In genomic region chr16:28905567-28906289, GRCm38 (mm10) we compare ENCODE assay signal across 20 mouse cellular contexts. TPM values are rescaled to one million over a fixed set of nuclear protein-coding genes. Genes with fewer than 3 reads are reported as not detected.
DNase-seq lines count a peak whose midpoint lies in the region; ATAC-seq and TF ChIP-seq lines count a peak whose summit lies in the region.
"Had no signal": no experiment of that assay in that cellular context is flagged by ENCODE, and none has a peak within 500 bp of the region (broad histone marks: within the 10 kb centered on the region; RNA-seq: fewer than 3 reads in every experiment).

No protein-coding gene starts in this region.

- H3K9me3 ChIP-seq in lung, embryonic 16.5 days (ENCODE audit: control insufficient read depth, low read length), result no peaks in the 10 kb centered on the region
- no peaks in the 10 kb centered on the region for H3K9me3 ChIP-seq in kidney, embryonic 15.5 days (replicated peaks)
- no peaks in the 10 kb centered on the region for H3K9me3 ChIP-seq in liver, embryonic 13.5 days (replicated peaks)
- H3K9me3 ChIP-seq in midbrain, embryonic 10.5 days (replicated peaks), result no peaks in the 10 kb centered on the region
- no peaks in the 10 kb centered on the region for H3K9me3 ChIP-seq in heart, embryonic 12.5 days (replicated peaks)
- H3K9me3 ChIP-seq: embryonic facial prominence, embryonic 15.5 days; forebrain, embryonic 10.5 days; hindbrain, embryonic 12.5 days; limb, embryonic 15.5 days; midbrain, embryonic 13.5 days; neural tube, embryonic 15.5 days had no signal

- no peak overlapping the region for H3K4me2 ChIP-seq in lung, embryonic 16.5 days (ENCODE audit: low read depth, low read length)
- no peak overlapping the region for H3K4me2 ChIP-seq in kidney, embryonic 15.5 days
- 0 out of 2 replicates have a peak overlapping the region, but pooled peaks have one; percentile 14 for H3K4me2 ChIP-seq in liver, embryonic 13.5 days
- H3K4me2 ChIP-seq in heart, embryonic 12.5 days, result no peak overlapping the region
- H3K4me2 ChIP-seq: embryonic facial prominence, embryonic 15.5 days; hindbrain, embryonic 12.5 days; limb, embryonic 15.5 days; midbrain, embryonic 13.5 days; neural tube, embryonic 15.5 days had no signal

- 75% methylated on average over 11 of the region's 11 CpGs for WGBS in lung, embryonic 16.5 days
- WGBS in lung, adult 2 months, result 79% methylated on average over 11 of the region's 11 CpGs
- 79% methylated on average over 11 of the region's 11 CpGs for WGBS in kidney, embryonic 15.5 days
- WGBS in liver, embryonic 13.5 days (ENCODE audit: insufficient replicate concordance), result 58% methylated on average over 11 of the region's 11 CpGs
- WGBS in midbrain, embryonic 10.5 days, result 86% methylated on average over 11 of the region's 11 CpGs
- WGBS in heart, embryonic 12.5 days, result 79% methylated on average over 11 of the region's 11 CpGs

- no peak for TF ChIP-seq CTCF in lung, adult 2 months (IDR thresholded peaks at IDR 0.05; ENCODE audit: insufficient read depth, low read length)

- no peaks in the 10 kb centered on the region for H3K36me3 ChIP-seq in lung, embryonic 16.5 days (ENCODE audit: control insufficient read depth, insufficient read depth, low read length)
- no peaks in the 10 kb centered on the region for H3K36me3 ChIP-seq in kidney, embryonic 15.5 days
- no peaks in the 10 kb centered on the region for H3K36me3 ChIP-seq in liver, embryonic 13.5 days
- peaks cover 4% of the 10 kb centered on the region; the same call in 1 of the 2 replicates for H3K36me3 ChIP-seq in midbrain, embryonic 10.5 days
- 0 out of 2 replicates have a peak, but pooled peaks cover 4% of the 10 kb centered on the region for H3K36me3 ChIP-seq in heart, embryonic 12.5 days
- H3K36me3 ChIP-seq: embryonic facial prominence, embryonic 15.5 days; G1E; hindbrain, embryonic 12.5 days; limb, embryonic 15.5 days; midbrain, embryonic 13.5 days; neural tube, embryonic 15.5 days had no signal

- ATAC-seq in lung, embryonic 16.5 days (ENCODE audit: low read depth), result no peak
- no peak for ATAC-seq in kidney, embryonic 15.5 days (replicated peaks; ENCODE audit: low FRiP score)
- ATAC-seq in liver, embryonic 13.5 days (ENCODE audit: low read depth), result no peak
- no peak for ATAC-seq in heart, embryonic 12.5 days (ENCODE audit: insufficient number of reproducible peaks, low FRiP score)
- ATAC-seq: inflammation-experienced regulatory T-cells, adult 6 months; midbrain, embryonic 13.5 days had no signal

- H3K27ac ChIP-seq in lung, embryonic 16.5 days (ENCODE audit: low read length), result peak overlapping the region; percentile 3; the same call in 1 of the 2 replicates
- H3K27ac ChIP-seq in kidney, embryonic 15.5 days, result 0 out of 2 replicates have a peak overlapping the region, but pooled peaks have one; percentile 28
- H3K27ac ChIP-seq in liver, embryonic 13.5 days, result no peak overlapping the region; the same call in 1 of the 2 replicates
- no peak overlapping the region for H3K27ac ChIP-seq in midbrain, embryonic 10.5 days (replicated peaks)
- no peak overlapping the region for H3K27ac ChIP-seq in heart, embryonic 12.5 days (ENCODE audit: poor library complexity, severe bottlenecking)
- H3K27ac ChIP-seq: embryonic facial prominence, embryonic 15.5 days; forebrain, embryonic 10.5 days; hindbrain, embryonic 12.5 days; limb, embryonic 15.5 days; midbrain, embryonic 13.5 days; neural tube, embryonic 15.5 days had no signal

- no peak for DNase-seq in lung, adult 2 months
- no peak for DNase-seq in liver, embryonic 13.5 days
- DNase-seq in midbrain, embryonic 10.5 days (ENCODE audit: low spot score), result no peak
- DNase-seq in spleen, postnatal 14 days (ENCODE audit: low spot score in 2 of 2), result no peak
- DNase-seq: cerebellum, adult 11 months; cerebellum, postnatal 14 days; embryo, embryonic 11 days; heart, adult 18-20 months; right cerebral cortex, postnatal 25 days had no signal

- no peak overlapping the region for H3K4me3 ChIP-seq in lung, embryonic 16.5 days (ENCODE audit: low read length)
- H3K4me3 ChIP-seq in lung, adult 2 months (replicated peaks; ENCODE audit: extremely low read depth, low read depth, low read length), result no peak overlapping the region
- H3K4me3 ChIP-seq in kidney, embryonic 15.5 days (replicated peaks), result no peak overlapping the region
- no peak overlapping the region for H3K4me3 ChIP-seq in liver, embryonic 13.5 days (replicated peaks)
- H3K4me3 ChIP-seq in midbrain, embryonic 10.5 days, result no peak overlapping the region
- H3K4me3 ChIP-seq in heart, embryonic 12.5 days, result no peak overlapping the region
- H3K4me3 ChIP-seq: embryonic facial prominence, embryonic 15.5 days; forebrain, embryonic 10.5 days; hindbrain, embryonic 12.5 days; limb, embryonic 15.5 days; midbrain, embryonic 13.5 days; neural tube, embryonic 15.5 days had no signal

- H3K9ac ChIP-seq in lung, embryonic 16.5 days (ENCODE audit: low read length), result no peak overlapping the region
- H3K9ac ChIP-seq in kidney, embryonic 15.5 days, result no peak overlapping the region
- no peak overlapping the region for H3K9ac ChIP-seq in liver, embryonic 13.5 days
- no peak overlapping the region for H3K9ac ChIP-seq in heart, embryonic 12.5 days
- H3K9ac ChIP-seq: embryonic facial prominence, embryonic 15.5 days; hindbrain, embryonic 12.5 days; limb, embryonic 15.5 days; midbrain, embryonic 13.5 days; neural tube, embryonic 15.5 days had no signal

- peaks cover 5% of the 10 kb centered on the region; the same call in 1 of the 2 replicates for H3K4me1 ChIP-seq in lung, embryonic 16.5 days (replicated peaks; ENCODE audit: control insufficient read depth, insufficient read depth, low read length)
- peaks cover 4% of the 10 kb centered on the region for H3K4me1 ChIP-seq in lung, adult 2 months (ENCODE audit: control insufficient read depth, insufficient read depth, low read length)
- peaks cover 13% of the 10 kb centered on the region for H3K4me1 ChIP-seq in kidney, embryonic 15.5 days
- H3K4me1 ChIP-seq in liver, embryonic 13.5 days (replicated peaks), result 0 out of 2 replicates have a peak, but pooled peaks cover 3% of the 10 kb centered on the region
- H3K4me1 ChIP-seq in midbrain, embryonic 10.5 days, result peaks cover 7% of the 10 kb centered on the region; the same call in 1 of the 2 replicates
- peaks cover 23% of the 10 kb centered on the region for H3K4me1 ChIP-seq in heart, embryonic 12.5 days (replicated peaks)
- H3K4me1 ChIP-seq: embryonic facial prominence, embryonic 15.5 days had no signal

- H3K27me3 ChIP-seq in lung, embryonic 16.5 days (ENCODE audit: control insufficient read depth, insufficient read depth, low read depth, low read length), result no peaks in the 10 kb centered on the region
- H3K27me3 ChIP-seq in kidney, embryonic 15.5 days, result no peaks in the 10 kb centered on the region
- H3K27me3 ChIP-seq in liver, embryonic 13.5 days, result no peaks in the 10 kb centered on the region
- H3K27me3 ChIP-seq in midbrain, embryonic 10.5 days (ENCODE audit: low read depth, poor library complexity, severe bottlenecking), result no peaks in the 10 kb centered on the region
- no peaks in the 10 kb centered on the region for H3K27me3 ChIP-seq in heart, embryonic 12.5 days (replicated peaks)
- H3K27me3 ChIP-seq: embryonic facial prominence, embryonic 15.5 days; hindbrain, embryonic 12.5 days; limb, embryonic 15.5 days; midbrain, embryonic 13.5 days; neural tube, embryonic 15.5 days had no signal

- no peak for TF ChIP-seq POLR2A in lung, adult 2 months (IDR thresholded peaks at IDR 0.05; ENCODE audit: borderline replicate concordance, extremely low read depth, low read depth, low read length)

RNA-seq across cellular contexts. Expression of gene Mb21d2, which starts 23.7 kb away (rescaled TPM):
- polyA plus RNA-seq in lung, embryonic 16.5 days (2015; fragmentation: Nextera tagmentation; extraction: Ambion mirVana), result 5.5 and 5.6 TPM in 2 replicates
- polyA plus RNA-seq in lung, adult 2 months (2012; rRNA removed), result 8.3 and 8.8 TPM in 2 replicates
- polyA plus RNA-seq in kidney, embryonic 15.5 days (2015; fragmentation: Nextera tagmentation; extraction: Ambion mirVana), result 6.7 and 8.0 TPM in 2 replicates
- 1.3 and 1.6 TPM in 2 replicates for polyA plus RNA-seq in liver, embryonic 13.5 days (2015; fragmentation: Nextera tagmentation; extraction: Ambion mirVana)
- polyA plus RNA-seq in midbrain, embryonic 10.5 days (2016; fragmentation: Nextera tagmentation; extraction: Ambion mirVana), result 4.7 and 5.7 TPM in 2 replicates
- 6.9 and 7.1 TPM in 2 replicates for polyA plus RNA-seq in heart, embryonic 12.5 days (2016; fragmentation: Nextera tagmentation; extraction: Ambion mirVana)
- polyA plus RNA-seq: G1E; inflammation-experienced regulatory T-cells, adult 6 months had no signal

Comparison
In these comparisons a context has a peak if more than half of its experiments do, and no peak if none do; other contexts are left out.
1. H3K27ac ChIP-seq: peak in lung, embryonic 16.5 days (single experiment) and kidney, embryonic 15.5 days (single experiment); none in liver, embryonic 13.5 days (single experiment), midbrain, embryonic 10.5 days (single experiment) and heart, embryonic 12.5 days (single experiment).